Mouse (Mus musculus) mouse embryonic stem cell (cell line): ENCODE results near the gene Slc38a10.

ENCODE experiments used
- in situ Hi-C, 2 experiments: fragments of 300-500 bp; cut with MboI; formaldehyde crosslinking; loops; 1 replicate in 1 of 2; 3 replicates in 1 of 2; pipeline ENCODE4 v1.14.3; 2019 to 2020; ENCODE audit warnings: low sequenced_read_pairs in 2 of 2, low pct_unique_long_range_greater_than_20kb in 1 of 2, mixed read lengths in 1 of 2; ENCODE audit not compliant: unreplicated experiment in 1 of 2

Gene Slc38a10

GRCm38 (mm10) chr11:120117626-120118025, 33.5 kb downstream of the Slc38a10 start:
- in situ Hi-C loops, result no loop called here

- in situ Hi-C loops, result no loop called here
Measured at GRCm38 (mm10) chr11:120114488-120115215, 36.5 kb downstream of the Slc38a10 start.

GRCm38 (mm10) chr11:120112136-120112535, 39.0 kb downstream of the Slc38a10 start:
- in situ Hi-C loops, result no loop called here

GRCm38 (mm10) chr11:120111033-120111432, 40.1 kb downstream of the Slc38a10 start:
- in situ Hi-C loops, result no loop called here

- in situ Hi-C loops, result no loop called here
Measured at GRCm38 (mm10) chr11:120110554-120110953, 40.6 kb downstream of the Slc38a10 start.

- in situ Hi-C loops, result loop anchor here in 1 of 2 experiments (5.0 kb wide), 1 partner anchor 103 kb away; no protein-coding TSS in a partner anchor
Measured at GRCm38 (mm10) chr11:120109558-120110210, 41.5 kb downstream of the Slc38a10 start.

- in situ Hi-C loops, result loop anchor here in 1 of 2 experiments (5.0 kb wide), 1 partner anchor 105 kb away; no protein-coding TSS in a partner anchor
Measured at GRCm38 (mm10) chr11:120107796-120108195, 43.4 kb downstream of the Slc38a10 start.

DNA sequence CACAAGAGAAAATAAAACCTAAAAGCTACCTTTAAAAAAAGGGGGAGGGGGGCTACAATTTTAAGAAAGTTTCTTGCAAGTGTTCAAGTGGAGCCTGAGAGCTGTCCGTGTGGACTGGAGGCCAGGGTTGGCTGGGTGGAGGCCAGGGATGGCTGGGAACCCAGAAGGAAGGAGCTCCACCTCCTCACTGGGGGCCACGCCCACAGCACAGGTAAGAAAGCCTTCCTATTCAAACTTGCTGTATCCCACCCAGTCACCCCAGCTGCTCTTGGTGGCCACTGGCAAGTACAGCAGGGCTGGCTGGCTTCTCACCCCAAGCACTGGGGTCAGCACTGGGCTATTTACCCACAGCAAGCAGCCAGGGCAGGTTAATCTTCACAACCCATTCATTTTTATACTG, 44.1 kb downstream of the Slc38a10 start:
- in situ Hi-C loops, result loop anchor here in 1 of 2 experiments (5.0 kb wide), 1 partner anchor 105 kb away; no protein-coding TSS in a partner anchor

DNA sequence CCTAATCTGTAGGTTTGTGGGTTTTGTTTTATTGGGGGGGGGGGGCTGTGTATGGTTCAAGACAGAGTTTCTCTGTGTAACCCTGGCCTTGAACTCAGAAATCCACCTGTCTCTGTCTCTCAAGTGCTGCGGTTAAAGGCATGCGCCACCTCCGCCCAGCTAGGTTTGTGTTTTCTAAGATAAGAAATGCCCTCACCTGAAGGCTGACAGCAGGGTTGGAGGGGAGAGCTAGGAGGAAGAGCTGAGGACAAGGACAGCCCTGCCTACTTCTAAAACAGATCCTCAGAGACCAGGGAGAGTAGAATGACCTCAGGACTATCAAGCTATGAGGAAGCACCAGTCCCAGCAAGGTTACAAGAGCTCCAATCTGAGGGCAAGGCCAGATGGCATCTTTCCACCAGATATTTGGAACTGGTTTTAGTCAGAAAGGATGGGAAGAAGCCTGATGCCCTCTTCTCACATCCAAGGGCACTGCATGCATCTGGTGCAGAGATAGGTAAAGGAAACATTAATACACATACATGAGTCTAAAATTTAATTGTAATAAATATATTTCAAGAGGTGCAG, 47.6 kb downstream of the Slc38a10 start:
- in situ Hi-C loops, result no loop called here

DNA sequence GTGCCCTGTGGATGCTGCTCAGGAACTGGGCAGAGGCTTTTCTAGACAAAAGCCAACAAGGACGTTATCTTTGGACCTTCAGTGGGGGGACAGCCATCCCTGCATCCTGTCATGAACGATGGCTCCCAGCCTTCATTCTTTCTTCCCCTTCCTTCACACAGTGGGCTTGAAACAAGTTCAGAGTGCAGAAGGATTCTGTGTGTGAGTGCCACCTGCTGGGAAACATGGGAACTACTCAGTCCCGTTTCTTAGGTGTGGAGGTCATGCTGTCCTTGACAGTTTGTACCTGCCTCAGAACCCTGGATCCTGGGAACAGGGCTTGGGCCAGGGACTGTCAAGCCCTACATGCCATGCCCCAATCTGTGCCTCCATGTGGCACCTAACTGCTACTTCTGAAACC, 50.1 kb downstream of the Slc38a10 start:
- in situ Hi-C loops, result no loop called here

- in situ Hi-C loops, result no loop called here
Measured at GRCm38 (mm10) chr11:120098588-120099511, 52.3 kb downstream of the Slc38a10 start, which contains the start of the genes Tepsin and Ndufaf8. Tepsin (minus strand) TSS chr11:120098731. Ndufaf8 (plus strand) TSS chr11:120098928.

- in situ Hi-C loops, result no loop called here
Measured at GRCm38 (mm10) chr11:120092817-120093591, 58.1 kb downstream of the Slc38a10 start.

GRCm38 (mm10) chr11:120090661-120091060, 60.5 kb downstream of the Slc38a10 start:
- in situ Hi-C loops, result no loop called here

DNA sequence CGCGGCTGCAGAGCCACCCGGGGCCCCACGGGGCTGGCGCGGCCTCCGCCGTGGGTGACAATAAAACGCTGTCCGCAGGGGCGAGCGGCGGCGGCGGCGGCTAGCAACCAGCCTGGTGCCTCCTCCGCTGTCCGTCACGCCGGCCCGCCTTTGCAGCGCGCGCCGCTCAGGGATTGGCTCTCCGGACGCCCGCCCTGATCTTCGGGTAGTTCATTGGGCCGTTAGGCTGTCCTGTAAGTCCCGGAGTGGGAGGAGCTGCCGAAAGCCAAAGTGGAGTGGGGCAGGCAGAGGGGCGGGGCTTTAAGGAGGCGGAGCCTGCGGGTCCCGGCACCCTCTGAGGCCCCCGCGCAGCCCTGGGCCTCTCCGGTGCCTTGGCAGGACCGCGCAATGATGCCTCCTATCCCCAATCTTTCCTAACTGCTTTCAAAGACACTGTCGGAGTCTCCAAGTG, 64.4 kb downstream of the Slc38a10 start, which contains the start of gene Cep131:
Gene Cep131, minus strand, starts transcription at position 126 of the 451 bp plus-strand sequence.
- in situ Hi-C loops, result no loop called here

DNA sequence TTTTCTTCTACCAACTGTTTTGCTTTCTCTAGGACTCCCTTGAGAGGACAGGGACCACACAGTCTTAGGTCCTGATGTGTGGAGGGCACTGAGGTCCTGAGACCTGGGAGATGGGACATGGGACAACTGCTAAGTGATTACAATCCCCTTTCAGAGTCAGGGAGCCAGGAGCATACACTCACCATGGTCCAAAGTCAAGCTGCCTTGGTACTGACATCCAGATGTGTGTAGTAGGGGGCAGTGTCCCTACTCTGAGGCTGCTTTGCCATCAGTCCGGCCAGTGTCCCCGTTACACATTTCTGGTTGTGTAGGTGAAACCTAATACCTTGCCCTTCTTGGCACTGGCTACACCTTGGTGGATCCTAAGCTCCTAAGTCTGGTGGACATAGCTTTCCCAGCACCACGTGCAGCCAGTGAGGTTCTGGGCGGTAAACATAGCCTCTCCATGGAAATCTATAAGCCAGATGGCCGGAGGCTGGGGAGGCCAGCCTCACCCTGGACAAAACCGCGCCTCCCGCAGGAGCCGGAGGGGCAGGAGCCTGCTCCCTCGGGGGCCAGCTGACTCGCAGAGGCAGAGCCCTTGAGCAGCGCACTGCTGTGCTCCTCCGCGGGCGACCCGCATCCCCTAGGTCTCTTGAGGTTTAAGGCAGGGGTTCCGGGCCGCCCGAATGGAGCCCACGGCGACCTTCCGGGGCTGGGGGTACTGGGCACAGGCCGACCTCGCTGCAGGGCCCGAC, 65.1 kb downstream of the Slc38a10 start:
- in situ Hi-C loops, result no loop called here

DNA sequence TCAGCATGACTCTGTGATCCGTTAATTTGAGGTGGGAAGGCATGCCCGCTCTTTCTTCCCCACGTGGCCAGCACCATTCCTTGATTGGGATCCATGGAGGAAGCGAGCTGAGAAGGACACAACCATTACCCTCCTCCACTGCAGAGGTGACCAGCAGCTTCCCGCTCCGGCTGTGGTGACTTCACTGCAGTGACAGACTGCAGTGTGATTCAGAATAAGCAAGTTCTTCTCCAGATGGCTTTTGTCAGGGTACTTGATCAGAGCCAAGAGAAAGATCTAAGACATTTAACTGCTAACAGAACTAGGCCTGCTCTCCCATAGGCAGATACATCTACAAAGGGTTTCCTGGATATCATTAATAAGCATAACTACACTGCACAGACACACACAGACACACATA, 70.9 kb downstream of the Slc38a10 start:
- in situ Hi-C loops, result no loop called here

GRCm38 (mm10) chr11:120076191-120076590, 75.0 kb downstream of the Slc38a10 start:
- in situ Hi-C loops, result no loop called here
